Mouse (Mus musculus) erythroblast, embryonic 14.5 days (primary cell): Measurements from ENCODE around the gene Frat2. TPM values are rescaled to one million over a fixed set of nuclear protein-coding genes. Genes with fewer than 3 reads are reported as not detected.
"Not testable (repeated sequence)": the region's sequence is repeated elsewhere in the genome, so short reads cannot be mapped to it uniquely, and the experiment has no call there.

Experiments used
- H3K27me3 ChIP-seq: 2 replicates; pipeline ENCODE4 v1.6.1; 2012; ENCODE audit warnings: inconsistent platforms; ENCODE audit not compliant: control insufficient read depth
- H3K36me3 ChIP-seq: 2 replicates; pipeline ENCODE4 v1.6.1; 2012; ENCODE audit warnings: mild to moderate bottlenecking, inconsistent platforms; ENCODE audit not compliant: control insufficient read depth
- H3K4me1 ChIP-seq: 2 replicates; pipeline ENCODE4 v1.6.1; 2012; ENCODE audit warnings: inconsistent platforms; ENCODE audit not compliant: control insufficient read depth
- H3K4me3 ChIP-seq: replicated peaks from 2 replicates; pipeline ENCODE3; 2012; ENCODE audit warnings: moderate library complexity, mild to moderate bottlenecking, inconsistent platforms
- H3K9me3 ChIP-seq: 2 replicates; pipeline ENCODE4 v1.6.1; 2012; ENCODE audit warnings: low read length, inconsistent platforms, mixed read lengths; ENCODE audit not compliant: control insufficient read depth
- GATA1 ChIP-seq: IDR thresholded peaks from 2 replicates; pipeline ENCODE4 v1.6.1; 2012; ENCODE audit warnings: low read length, inconsistent platforms, mixed read lengths
- TAL1 ChIP-seq: IDR thresholded peaks from 3 replicates; pipeline ENCODE4 v1.6.1; 2012; ENCODE audit warnings: low read length, inconsistent platforms, mixed read lengths
- polyA plus RNA-seq: library from polyadenylated mRNA; stranded (reverse); fragments of >175 nt; gene quantifications from 2 replicates; pipeline ENCODE4 v1.2.3, GENCODE M21; 2012

Frat2 gene
- polyA plus RNA-seq: 8.4 and 10.4 TPM in 2 replicates

DNA sequence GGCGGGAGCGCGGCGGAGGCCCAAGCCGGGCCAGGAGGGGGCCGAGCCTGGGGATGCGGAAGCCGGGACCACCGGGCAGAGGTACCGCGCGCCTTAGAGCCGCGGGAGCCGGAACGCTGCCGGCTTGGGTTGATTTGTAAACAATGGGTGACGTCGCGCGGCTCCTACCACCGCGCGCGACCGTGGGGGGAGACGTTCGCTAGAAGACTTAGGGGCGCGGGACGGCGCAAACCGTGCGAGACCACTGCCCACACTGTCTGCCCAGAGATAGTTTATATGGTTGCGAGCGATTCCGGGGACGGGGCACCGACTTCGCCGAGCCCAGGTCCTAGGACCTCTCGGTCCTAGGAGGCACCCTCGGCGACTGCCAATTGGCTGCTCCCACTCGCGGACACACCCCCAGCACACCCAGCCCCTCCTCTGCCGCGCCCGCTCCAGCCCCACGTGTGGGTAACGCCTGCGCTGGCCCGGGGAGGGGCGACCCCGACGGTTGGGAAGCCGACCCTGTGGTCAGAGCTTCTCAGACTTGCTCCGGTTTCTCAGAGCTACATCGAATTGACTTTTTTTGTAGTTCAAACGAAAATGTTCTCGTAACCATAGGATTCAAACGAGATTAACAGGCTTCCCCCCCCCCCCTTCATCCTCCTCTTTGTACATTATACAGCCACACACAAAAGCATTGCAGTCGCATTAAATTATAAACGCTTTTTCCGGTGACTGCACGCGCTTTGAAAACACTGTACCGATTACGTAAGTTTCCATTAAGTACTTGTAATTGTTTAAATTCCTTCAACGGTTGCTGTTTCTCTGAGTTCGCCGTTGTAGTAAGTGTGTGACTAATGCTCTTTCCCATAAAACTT lies at the start of gene Frat2:
Gene Frat2 (minus strand): TSS at position 141 of the 860 bp plus-strand sequence.
- peaks cover 71% of the 10 kb centered on the region for H3K4me1 ChIP-seq

DNA sequence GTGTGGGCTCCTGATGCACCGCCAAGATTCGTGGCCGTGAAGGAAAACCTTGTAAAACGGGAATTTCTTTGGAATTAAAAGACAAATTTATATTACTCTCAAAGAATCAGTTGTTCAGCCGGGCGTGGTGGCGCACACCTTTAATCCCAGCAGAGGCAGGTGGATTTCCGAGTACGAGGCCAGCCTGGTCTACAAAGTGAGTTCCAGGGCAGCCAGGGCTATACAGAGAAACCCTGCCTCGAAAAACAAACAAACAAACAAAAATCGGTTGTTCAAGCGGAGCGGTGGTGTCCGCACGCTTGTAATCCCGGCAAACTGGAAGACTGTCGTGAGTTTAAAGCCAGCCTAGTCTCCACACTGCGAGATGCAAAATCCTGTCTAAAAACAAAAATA lies 48.4 kb upstream of the Frat2 start:
- Histone ChIP-seq H3K4me3 (peak overlapping the region; percentile 74), H3K27me3 (no peaks in the 10 kb centered on the region), H3K9me3 (no peaks in the 10 kb centered on the region), H3K4me1 (peaks cover 57% of the 10 kb centered on the region), H3K36me3 (peaks cover 16% of the 10 kb centered on the region)
- no peak for TF ChIP-seq GATA1
- TF ChIP-seq TAL1: no peak

More for the DNA sequence above, at the start of gene Frat2:
- H3K36me3 ChIP-seq: peaks cover 14% of the 10 kb centered on the region
- TF ChIP-seq TAL1 (no peak), GATA1 (no peak)
- peak within 1 kb of the TSS; percentile 95 for H3K4me3 ChIP-seq
- no peaks in the 10 kb centered on the region for H3K27me3 ChIP-seq
- H3K9me3 ChIP-seq: peaks cover 5% of the 10 kb centered on the region

DNA sequence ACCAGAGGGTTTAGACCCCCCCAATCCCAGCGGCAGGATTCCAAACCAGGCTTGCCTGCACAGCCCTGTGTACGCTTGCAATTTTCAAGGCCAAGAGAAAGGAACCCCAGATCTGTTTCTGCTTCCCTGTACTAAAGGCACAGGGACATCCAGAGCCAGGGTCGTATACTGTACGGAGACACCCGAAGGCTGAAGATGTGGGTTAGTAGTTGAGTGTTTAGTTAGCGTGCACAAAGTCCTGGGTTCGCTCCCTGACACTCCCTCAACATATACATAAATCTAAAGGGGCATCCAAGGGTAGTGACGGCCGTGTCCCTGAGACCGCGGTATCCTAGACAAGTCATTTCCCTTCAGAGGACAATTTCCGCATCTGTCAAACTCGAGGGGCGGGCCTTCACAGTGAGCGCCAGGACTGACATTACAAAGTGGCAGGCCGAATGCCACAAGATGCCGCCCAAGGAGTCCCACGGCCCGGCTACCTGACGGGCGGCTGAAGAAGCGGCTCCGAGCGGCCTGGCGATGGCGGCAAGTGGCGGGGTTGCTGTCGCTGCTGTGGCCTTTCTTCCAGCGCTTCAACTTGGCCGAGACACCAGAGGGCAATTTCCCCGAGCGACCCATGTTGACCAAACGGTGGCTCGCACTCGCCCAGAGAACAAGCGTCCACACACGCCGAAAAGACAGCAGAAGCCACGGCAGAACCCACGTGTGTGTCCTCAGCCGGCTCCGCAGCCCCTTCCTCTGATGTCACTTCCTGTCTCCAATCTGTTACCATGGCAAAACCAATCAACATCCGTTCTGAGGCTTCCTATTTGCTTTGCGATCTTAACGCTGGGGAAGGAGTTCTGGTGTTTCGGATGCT lies 47.8 kb upstream of the Frat2 start, which contains the start of gene Rrp12:
Gene Rrp12 (minus strand): TSS at position 714 of the 859 bp plus-strand sequence.
- Histone ChIP-seq H3K27me3 (no peaks in the 10 kb centered on the region), H3K4me3 (peak within 1 kb of the TSS; percentile 74), H3K36me3 (peaks cover 21% of the 10 kb centered on the region), H3K4me1 (peaks cover 59% of the 10 kb centered on the region), H3K9me3 (no peaks in the 10 kb centered on the region)
- TF ChIP-seq GATA1 (no peak), TAL1 (no peak)

DNA sequence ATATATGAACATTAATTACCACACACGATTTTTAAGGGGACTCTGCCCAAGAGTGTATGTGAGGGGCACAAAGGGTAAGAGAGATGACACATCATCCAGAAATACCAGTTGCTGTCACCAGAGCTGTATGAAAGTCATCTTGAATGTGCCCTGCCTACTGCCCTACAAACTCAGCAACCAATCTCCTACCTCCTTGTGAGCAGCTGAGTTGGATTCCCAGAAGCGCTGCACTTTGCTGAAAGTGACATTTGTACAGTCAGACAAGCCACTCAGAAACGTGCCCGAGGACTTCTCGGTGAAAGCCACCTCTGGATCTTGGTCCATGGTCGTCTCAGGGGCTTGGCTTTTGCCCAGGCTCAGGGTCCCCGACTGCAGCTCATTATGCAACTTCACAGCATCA lies 47.0 kb upstream of the Frat2 start:
- Histone ChIP-seq H3K27me3 (no peaks in the 10 kb centered on the region), H3K4me1 (peaks cover 65% of the 10 kb centered on the region), H3K4me3 (peak overlapping the region; percentile 74), H3K9me3 (no peaks in the 10 kb centered on the region), H3K36me3 (peaks cover 28% of the 10 kb centered on the region)
- TF ChIP-seq TAL1 (no peak), GATA1 (no peak)

DNA sequence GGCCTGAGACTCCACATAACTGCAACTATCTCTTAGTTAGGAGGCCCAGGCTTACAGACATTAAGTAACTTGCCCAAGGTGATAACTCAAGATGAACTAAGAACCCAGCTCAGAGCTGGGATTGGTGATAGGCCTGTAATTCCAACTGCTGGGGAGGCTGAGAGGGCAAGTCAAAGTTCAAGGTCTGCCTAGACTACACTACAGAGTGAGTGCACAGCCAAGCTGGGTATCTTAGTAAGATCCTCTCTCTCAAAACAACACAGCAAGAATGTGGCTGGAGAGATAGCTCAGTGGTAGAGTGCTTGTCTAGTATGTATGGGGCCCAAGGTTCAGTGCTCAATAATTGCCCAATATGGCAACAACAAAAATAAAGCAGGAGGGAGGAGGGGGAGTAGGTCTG lies 40.3 kb upstream of the Frat2 start:
- peak overlapping the region; percentile 40 for H3K4me3 ChIP-seq

DNA sequence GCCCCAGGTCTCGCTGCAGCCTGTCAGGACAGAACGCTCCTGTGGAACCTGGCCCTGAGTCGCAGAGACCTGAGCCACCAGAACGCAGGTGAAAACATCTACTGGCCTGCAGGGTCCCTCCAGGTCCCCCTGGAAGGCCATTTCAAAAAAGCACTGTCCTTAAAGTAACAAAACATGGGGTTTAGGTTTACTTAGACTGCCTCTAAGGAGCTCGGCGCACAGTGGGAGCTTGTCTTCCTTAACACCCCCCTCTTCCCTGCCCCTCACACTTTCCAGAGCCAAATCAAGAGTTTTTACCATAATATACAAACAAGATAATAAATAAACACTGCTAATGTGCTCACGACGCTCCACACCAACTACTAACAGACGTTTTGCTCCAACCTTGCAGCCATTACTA lies 36.0 kb upstream of the Frat2 start:
- peaks cover 92% of the 10 kb centered on the region for H3K36me3 ChIP-seq
- no peak for TF ChIP-seq GATA1
- TF ChIP-seq TAL1: no peak
- H3K4me1 ChIP-seq: peaks cover 37% of the 10 kb centered on the region
- H3K27me3 ChIP-seq: no peaks in the 10 kb centered on the region
- H3K4me3 ChIP-seq: no peak overlapping the region
- no peaks in the 10 kb centered on the region for H3K9me3 ChIP-seq

More for the DNA sequence above, 40.3 kb upstream of the Frat2 start:
- Histone ChIP-seq H3K9me3 (no peaks in the 10 kb centered on the region), H3K27me3 (no peaks in the 10 kb centered on the region), H3K4me1 (peaks cover 68% of the 10 kb centered on the region), H3K36me3 (peaks cover 87% of the 10 kb centered on the region)
- peak; percentile 85 for TF ChIP-seq GATA1
- peak; percentile 76 for TF ChIP-seq TAL1

DNA sequence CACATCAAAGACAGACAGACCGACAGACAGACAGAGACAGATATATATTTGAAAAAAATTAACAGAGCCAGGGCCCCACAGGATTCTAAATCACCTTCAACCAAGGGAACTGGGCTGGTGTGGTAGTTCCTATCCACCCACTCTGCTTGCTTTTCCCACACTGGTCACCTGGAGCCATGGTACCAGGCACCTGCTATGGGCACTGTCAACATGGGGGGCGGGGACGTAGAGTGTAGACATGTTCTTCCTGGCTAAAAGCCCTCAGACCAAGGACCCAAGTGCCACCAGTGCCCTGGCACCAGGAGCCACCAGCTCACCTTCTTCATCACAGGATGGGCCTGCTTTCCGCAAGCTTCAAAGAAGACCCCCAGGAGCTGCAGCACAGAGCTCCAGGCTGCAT lies 33.9 kb upstream of the Frat2 start:
- peaks cover 17% of the 10 kb centered on the region for H3K4me1 ChIP-seq
- TF ChIP-seq TAL1: no peak
- TF ChIP-seq GATA1: no peak
- H3K4me3 ChIP-seq: no peak overlapping the region
- no peaks in the 10 kb centered on the region for H3K27me3 ChIP-seq
- H3K9me3 ChIP-seq: no peaks in the 10 kb centered on the region
- H3K36me3 ChIP-seq: peaks cover 91% of the 10 kb centered on the region

DNA sequence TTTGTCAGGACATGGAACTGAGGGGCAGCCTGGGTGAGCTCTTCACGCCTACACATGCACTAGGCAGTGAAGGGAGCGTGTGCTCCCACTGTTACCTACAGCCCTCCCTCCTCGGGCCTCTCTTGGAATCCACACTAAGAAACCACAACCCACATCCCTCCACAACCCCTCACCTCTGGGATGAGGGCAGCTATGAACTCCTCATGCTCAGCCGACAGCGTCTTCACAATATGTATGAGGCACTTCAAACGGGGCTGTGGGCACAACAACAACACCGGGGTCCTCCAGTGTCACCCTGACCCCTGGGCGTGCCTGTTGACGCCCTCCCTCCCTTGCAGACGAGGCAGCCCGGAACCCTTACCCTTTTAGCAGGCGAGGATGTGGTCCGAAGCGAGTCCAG lies 26.4 kb upstream of the Frat2 start:
- Histone ChIP-seq H3K4me1 (peaks cover 13% of the 10 kb centered on the region), H3K9me3 (no peaks in the 10 kb centered on the region), H3K27me3 (no peaks in the 10 kb centered on the region), H3K4me3 (no peak overlapping the region), H3K36me3 (peaks cover 85% of the 10 kb centered on the region)
- TF ChIP-seq TAL1 (no peak), GATA1 (no peak)

DNA sequence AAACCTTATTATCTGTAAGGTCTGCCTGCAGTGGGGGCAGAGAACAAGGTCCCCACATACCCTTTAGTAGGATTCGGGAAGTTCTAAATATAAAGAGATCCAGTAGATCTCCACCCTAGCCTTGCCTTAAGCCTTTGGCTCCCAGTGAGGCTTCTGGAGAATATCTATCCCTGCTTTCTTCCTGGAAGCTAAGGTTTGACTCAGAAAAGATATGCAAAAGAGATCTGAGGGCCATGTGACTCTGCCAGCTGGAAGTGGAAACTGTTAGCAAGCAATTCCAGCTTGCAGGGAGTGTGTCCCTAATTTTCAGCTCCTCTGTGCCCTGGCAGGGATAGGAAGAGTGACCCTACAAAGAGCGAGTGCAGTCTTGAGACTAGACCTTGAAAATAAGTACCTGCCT lies 24.4 kb upstream of the Frat2 start:
- H3K27me3 ChIP-seq: no peaks in the 10 kb centered on the region
- no peaks in the 10 kb centered on the region for H3K9me3 ChIP-seq
- peaks cover 90% of the 10 kb centered on the region for H3K36me3 ChIP-seq
- TF ChIP-seq TAL1: no peak
- no peak for TF ChIP-seq GATA1
- H3K4me1 ChIP-seq: peaks cover 13% of the 10 kb centered on the region
- H3K4me3 ChIP-seq: no peak overlapping the region

DNA sequence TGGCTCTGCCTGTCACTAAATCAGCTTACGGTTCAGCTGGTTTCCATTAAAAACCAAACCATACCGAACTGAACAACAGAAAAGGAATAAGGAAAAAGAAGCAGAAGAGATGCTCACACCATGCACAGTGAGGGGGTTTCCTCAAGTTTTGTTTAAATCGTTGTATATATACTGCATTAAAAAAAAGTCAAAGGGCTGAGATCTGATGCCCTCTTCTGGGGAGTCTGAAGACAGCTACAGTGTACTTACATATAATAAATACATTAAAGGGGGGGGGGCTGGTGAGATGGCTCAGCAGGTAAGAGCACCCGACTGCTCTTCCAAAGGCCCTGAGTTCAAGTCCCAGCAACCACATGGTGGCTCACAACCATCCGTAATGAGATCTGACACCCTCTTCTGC lies 22.0 kb upstream of the Frat2 start:
- not testable (repeated sequence) for H3K27me3 ChIP-seq
- H3K36me3 ChIP-seq: peaks cover 92% of the 10 kb centered on the region

More for the DNA sequence above, 22.0 kb upstream of the Frat2 start:
- peaks cover 13% of the 10 kb centered on the region for H3K4me1 ChIP-seq
- not testable (repeated sequence) for H3K4me3 ChIP-seq, H3K9me3 ChIP-seq
